Mouse (Mus musculus): ENCODE data around the gene Flii. TPM values are rescaled to one million over a fixed set of nuclear protein-coding genes. Genes with fewer than 3 reads are reported as not detected.

Flii gene
- total RNA-seq, 2 experiments from 2014 or later: 104 to 113 TPM

DNA sequence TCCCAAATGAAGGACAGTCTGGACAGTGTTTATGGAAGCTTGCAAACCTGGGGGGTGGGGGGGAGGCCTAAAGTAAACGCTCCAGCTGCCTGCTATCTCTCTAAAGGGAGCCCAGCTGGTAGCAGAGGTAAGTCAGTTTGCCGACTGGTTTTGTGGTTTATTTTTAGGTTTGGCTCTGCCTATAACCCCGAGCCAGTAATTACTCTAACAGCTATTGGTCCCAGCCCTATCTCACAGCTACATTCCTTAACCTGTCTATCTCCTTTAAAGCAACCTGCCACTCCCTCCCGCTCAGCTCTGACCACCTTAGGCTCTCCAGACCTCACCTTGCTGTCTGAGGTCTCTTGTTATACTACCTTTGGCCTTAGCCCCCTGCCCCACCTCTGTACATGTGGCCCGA lies 7.8 kb downstream of the Flii start:
- no peak for DNase-seq (ENCODE audit: low spot score in 2 of 2)

DNA sequence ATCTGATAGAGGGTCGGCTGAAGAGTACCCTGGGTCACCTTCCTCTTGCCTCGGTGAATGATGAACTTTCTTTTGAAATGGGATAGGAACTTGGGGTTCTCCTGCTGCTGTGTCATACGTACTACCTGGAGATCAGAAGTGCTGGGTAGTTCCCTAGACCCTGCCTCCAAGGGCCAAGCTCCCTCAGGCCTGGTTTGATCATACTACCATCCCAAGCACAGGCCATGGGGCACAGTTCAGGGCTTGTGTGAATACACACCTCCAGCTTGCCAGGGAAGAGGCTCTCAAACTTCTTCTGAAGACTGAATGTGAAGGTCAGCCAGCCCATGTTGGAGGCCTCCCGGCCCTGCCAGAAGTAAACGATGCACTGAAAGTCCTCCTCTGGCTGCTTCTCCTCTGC lies 11.2 kb downstream of the Flii start:
- DNase-seq (ENCODE audit: low spot score in 2 of 2): no peak

DNA sequence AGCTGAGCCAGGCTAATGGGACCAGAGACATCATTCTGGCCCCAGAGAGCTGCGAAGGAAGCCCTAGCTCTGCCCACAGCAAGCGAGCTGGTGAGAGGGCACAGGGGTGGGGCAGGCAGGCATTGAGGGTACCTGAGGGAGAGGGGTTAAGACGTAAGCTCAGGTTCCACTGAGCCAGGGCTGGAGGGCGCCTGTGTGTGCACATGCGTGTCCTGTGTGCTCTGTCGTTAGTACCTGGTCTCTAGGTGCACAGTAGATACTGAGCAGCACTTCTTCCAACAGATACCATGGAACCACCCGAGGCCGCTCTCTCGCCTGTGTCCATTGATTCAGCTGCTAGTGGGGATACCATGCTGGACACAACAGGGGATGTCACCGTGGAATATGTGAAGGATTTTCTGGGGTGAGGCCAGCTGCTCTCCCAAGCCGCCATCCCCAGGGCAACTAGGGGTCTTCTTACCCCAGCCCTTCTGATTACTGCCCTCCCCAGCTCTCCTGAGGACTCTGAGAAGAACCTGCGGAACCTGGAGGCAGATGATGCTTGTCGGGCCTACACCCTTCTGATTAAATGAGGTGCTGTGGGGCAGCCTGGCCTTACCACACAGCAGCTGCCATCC lies 14.3 kb downstream of the Flii start:
- DNase-seq (ENCODE audit: low spot score in 2 of 2): no peak

DNA sequence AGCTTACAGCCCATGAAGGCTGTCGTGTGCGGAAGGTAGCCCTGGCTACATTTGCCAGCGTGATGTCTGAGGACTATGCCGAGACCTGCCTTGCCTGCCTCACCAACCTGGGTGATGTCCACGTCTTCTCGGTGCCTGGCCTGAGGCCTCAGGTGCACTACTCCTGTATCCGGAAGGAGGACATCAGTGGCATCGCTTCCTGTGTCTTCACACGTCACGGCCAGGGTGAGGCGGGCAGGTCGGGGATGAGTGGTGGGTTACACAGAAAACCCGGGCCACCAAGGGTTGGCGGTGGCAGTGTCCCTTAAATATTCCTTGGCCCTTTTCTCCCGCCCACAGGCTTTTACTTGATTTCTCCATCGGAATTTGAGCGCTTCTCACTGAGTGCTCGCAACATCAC lies 15.0 kb downstream of the Flii start:
- no peak for DNase-seq (ENCODE audit: low spot score in 2 of 2)

DNA sequence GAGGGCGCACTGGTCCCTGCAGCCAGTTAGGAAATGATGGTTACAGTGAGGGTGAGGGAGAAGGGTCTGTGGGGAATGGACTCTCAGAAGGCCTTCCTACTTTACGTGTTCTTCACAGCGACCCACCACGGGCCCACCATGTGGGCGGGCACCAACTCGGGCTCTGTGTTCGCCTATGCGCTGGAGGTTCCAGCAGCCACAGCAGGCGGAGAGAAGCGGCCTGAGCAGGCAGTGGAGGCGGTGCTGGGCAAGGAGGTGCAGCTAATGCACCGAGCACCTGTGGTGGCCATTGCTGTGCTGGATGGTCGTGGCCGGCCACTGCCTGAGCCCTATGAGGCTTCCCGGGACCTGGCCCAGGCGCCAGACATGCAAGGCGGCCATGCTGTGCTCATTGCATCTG lies 15.8 kb downstream of the Flii start:
- no peak for DNase-seq (ENCODE audit: low spot score in 2 of 2)

DNA sequence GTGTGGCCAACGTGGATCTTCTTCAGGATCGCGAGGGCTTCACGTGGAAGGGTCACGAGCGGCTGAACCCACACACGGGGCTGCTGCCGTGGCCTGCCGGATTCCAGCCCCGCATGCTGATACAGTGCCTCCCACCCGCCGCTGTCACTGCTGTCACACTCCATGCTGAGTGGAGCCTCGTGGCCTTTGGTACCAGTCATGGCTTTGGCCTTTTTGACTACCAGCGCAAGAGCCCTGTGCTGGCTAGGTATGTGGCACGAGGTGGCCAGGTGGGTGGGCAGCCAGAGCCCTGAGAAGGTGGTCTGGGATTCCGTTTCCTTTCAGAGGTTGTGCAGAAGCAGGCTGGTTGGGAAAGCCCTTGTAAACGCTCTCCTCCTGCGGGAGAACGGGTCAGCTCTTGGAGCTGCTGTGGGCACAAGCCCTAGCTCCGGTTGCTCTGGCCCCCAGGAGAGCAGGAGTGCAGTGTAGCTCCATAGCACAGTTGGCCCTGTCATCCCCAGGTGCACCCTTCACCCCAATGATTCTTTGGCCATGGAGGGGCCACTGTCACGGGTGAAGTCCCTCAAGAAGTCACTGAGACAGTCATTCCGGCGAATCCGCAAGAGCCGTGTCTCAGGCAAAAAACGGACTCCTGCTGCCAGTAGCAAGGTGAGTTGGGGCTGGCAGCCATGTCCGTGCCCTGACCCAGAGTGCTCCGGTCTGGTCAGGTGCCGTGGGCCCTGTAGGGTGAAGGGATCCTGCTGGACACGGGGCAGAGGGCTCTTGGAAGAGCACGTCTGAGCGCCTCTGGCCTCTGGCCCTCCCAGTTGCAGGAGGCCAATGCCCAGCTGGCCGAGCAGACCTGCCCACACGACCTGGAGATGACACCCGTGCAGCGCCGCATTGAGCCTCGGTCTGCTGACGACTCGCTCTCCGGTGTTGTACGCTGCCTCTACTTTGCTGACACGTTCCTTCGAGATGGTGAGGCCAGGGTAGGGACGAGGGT lies 17.3 kb downstream of the Flii start:
- peak in 1 of 2 experiments; percentile 7 for DNase-seq (ENCODE audit: low spot score in 2 of 2)

DNA sequence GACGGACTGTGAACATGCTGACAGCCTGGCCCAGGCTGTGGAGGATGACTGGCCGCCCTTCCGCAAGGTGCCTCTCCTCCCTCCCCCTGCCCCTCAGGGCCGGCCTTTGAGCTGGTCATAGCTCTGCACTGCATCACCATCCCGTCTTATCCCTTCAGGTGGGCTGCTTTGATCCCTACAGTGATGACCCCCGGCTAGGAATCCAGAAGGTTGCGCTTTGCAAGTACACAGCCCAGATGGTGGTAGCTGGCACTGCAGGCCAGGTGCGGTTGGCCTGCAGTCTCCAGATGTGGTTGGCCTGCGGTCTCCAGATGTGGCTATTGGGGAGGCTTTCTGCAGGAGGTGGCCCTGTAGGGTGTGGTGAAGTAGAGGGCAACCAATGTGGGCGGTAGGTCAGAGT lies 18.4 kb downstream of the Flii start:
- DNase-seq (ENCODE audit: low spot score in 2 of 2): no peak

DNA sequence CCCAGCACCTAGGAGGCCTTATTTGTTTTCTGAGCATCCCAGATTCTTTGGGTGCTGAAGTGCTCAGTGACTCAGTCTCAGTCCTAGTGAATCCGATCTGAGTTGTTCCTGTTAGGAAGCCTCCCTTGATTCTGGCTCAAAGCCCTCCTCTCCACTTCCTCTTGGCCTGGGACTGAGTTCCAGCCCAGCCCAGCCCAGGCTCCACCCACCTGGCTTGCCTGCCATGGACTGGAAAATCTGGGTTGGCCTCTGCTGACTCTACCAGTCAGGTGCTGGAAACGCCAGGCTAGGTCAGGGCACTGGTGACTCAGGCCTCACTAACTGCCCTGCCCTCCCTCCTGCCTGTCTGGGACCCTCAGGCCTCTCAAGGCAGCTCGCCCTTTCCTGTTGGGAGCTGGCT lies 19.4 kb downstream of the Flii start:
- DNase-seq (ENCODE audit: low spot score in 2 of 2): peak; percentile 64 to 83

DNA sequence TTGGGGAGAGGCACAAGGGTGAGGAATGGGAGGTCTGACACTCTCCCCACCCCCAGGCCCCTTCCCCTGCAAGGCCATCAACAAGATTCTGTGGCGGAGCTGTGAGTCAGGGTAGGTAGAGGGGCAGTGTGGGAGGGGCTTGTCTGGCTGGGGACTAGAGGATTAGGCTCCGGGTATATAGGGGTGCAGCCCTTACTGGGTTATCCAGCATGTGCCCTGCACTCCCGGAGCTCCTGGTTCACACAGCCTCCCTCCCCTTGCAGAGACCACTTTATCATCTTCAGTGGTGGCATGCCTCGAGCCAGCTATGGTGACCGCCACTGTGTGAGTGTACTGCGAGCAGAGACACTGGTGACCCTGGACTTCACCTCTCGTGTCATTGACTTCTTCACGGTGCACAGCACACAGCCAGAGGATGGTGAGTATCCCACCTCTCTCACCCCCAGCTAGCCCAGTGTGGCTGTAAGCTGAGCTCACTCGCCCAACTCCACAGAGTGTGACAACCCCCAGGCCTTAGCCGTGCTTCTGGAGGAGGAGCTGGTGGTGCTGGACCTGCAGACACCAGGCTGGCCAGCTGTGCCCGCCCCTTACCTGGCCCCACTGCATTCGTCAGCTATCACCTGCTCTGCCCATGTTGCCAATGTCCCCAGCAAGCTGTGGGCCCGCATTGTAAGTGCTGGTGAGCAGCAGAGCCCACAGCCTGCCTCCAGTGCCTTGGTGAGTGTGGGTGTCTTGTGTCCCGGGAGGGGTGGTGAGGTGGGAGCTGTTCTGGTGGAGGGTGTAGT lies 20.2 kb downstream of the Flii start:
- peak in 1 of 2 experiments; percentile 13 for DNase-seq (ENCODE audit: low spot score in 2 of 2)

DNA sequence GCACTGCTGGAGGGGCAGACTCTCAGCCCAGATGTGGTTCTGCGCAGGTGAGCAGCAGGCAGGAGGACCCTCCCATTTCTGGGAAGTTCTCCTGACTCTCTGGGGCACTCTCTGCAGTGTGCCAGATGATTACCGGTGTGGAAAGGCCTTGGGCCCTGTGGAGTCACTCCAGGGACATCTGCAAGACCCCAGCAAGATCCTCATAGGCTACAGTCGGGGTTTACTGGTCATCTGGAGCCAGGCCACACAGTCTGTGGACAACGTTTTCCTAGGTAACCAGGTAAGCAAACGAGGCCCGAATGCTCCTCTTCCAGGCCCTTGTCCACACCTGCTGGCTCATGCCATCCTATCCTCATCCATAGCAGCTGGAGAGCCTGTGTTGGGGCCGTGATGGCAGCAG lies 21.0 kb downstream of the Flii start:
- DNase-seq (ENCODE audit: low spot score in 2 of 2): no peak

DNA sequence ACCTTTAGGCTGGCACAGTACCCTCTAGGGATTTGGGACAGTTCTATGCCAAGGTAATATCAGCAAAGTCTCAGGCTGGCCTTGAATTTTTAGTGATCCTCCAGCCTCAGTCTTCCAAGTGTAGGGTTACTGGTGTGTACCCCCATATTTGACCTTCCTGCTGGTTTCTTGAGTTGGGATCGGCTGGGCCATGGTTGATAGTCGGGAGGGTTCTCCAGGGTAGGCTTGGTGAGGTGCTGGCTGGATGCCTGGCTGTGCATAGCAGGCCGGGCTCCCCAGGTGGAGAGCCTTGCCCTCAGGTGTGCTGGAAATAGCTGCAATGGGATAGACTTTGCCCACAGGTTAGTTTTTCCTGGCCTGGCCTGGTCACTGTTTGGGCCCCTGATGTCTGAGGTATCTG lies 21.8 kb downstream of the Flii start:
- DNase-seq (ENCODE audit: low spot score in 2 of 2): peak in 1 of 2 experiments; percentile 15

DNA sequence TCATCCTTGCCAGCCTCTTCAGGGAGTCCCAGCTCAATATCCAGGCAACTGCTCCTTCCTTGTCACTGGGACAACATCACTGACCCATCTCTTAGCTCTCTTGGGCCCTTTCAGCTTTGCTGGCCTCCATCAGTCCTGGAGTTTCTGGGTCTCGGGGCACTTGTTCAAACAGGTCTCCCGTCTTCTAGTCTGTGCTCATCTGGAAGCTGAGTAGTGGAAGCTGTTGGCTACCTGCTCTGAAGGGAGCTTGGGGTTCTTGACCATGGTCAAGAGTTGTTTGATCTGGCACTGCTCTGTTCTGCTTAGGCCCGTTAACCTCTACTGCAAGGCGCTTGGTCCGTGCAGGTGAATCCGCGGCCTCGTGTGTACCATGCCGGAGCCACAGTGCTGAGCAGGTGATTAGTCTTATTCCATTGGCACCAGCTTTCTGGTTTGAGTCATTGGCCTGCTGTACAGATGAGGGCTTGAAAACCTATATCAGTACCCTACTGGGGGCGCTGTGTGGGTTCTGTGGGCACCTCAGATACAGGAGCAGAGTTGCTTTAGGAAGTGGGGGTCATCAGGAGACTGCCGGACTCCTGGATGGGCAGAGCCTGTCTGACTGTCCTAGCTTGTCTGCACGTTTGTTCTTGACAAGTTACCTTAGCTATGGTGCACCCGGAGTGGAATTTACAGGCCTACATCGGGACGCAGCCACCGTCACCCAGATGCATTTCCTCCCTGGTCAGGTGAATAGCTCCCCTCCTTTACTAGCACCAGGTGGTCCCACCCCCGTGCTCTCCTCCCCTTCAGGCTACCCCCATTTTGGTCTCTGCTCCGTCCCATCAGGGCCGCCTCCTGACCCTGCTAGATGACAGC lies 22.8 kb downstream of the Flii start:
- DNase-seq (ENCODE audit: low spot score in 2 of 2): peak; percentile 8 to 13

DNA sequence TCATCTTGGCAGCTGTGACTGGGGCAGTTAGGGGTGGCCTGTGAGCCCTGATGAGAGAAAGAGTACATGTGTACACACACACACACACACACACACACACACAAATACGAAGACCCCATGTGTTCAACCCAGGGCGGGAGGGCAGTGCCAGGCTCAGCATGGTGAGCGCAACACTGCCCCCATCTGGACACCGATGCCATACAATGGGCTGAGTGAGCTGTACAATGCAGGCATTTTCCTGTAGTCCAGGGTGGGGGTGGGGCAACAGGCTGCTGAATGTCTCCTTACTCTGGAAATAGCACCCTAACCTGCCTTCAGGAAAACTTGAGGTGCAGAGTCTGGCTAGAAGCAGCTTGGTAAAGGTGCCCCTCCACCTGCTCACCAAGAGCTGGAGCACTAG lies 23.9 kb downstream of the Flii start:
- peak; percentile 16 to 61 for DNase-seq (ENCODE audit: low spot score in 2 of 2)

DNA sequence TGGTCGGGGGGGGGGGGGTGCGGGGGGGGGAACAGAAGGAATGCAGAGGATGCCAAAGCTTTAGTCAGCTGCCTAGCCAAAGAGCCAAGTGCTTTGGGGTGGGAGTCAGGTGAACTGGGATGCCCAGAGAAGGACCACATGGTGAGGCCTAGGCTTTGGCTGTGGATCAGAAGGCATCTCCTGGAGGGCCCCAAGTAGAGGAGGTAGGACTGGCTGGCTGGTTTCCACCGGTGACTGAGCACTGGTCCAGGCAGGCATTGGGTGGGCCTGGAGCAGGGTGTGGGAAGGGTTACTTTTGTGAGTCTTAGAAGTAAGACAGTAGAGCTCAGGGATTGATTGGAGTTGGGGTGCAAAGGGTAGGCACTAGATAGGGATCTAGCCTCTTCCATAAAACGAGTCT lies 25.5 kb downstream of the Flii start:
- peak; percentile 8 to 16 for DNase-seq (ENCODE audit: low spot score in 2 of 2)

DNA sequence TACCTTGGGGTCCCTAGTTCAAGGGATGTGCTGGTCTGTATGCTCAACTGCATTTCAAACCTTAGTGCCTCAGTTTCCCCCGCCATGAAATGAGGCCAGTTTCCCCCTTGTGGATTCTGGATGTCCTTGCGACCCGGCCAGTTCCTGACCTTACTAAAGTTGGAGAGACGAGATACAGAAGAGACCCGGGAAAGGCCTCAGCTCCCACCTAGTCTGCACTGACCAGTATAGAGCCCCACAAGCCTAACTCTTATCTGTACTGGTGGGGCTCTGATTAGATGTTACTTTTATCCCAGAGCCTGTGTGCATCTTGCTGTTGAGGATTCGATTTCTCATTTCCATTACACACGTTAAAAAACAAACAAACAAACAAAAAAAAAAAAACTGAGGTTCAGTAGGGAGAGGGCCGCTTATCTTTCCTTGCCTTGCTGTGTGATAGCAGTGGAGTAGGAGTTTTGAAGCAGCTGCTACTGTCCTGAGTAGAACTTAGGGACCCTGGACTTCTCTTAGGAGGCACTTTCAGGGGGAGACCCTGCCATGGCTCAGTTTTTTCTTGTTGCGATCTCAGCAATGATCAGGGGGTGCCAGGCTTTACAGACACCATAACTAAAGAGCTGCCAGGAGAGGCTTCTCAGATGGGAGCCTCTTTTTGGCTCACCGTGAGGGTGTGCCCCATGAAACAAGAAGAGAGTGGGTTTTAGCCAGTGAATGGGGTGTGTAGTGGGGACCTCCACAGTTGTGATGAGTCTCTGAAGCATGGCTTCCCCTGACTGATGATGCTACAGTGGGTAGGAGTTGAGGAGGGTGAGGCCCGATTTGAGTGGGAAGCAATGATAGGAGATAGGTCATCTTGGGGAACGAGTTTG lies 26.5 kb downstream of the Flii start:
- DNase-seq (ENCODE audit: low spot score in 2 of 2): peak; percentile 9 to 14

DNA sequence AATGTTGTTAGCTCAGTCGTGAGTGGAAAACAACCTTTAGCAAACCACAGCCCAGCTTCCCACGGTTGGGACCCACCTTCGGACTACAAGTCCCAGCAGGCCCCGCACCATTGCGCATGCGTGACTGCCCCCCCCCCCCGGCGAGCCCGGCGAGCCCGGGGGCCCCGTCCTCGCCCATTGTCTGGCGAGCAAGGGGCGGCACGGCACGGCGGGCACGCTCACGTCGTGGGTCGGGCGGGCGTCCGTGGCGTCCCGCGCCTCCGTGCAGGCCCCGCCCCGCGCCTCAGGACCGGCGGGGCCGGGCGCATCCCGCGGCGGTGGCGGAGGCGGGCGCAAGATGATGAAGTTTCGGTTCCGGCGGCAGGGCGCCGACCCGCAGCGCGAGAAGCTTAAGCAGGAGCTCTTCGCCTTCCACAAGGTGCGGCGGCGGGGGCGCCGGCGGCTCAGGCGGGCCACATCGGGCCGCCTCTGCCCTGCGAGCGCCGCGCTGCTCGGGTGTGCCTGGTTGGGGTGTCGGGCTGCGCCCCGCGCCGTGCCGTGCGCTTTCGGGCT lies 27.5 kb downstream of the Flii start, which contains the start of gene Llgl1:
Gene Llgl1 (plus strand): TSS at position 200 of the 552 bp plus-strand sequence.
- peak; percentile 86 to 90 for DNase-seq (ENCODE audit: low spot score in 2 of 2)

DNA sequence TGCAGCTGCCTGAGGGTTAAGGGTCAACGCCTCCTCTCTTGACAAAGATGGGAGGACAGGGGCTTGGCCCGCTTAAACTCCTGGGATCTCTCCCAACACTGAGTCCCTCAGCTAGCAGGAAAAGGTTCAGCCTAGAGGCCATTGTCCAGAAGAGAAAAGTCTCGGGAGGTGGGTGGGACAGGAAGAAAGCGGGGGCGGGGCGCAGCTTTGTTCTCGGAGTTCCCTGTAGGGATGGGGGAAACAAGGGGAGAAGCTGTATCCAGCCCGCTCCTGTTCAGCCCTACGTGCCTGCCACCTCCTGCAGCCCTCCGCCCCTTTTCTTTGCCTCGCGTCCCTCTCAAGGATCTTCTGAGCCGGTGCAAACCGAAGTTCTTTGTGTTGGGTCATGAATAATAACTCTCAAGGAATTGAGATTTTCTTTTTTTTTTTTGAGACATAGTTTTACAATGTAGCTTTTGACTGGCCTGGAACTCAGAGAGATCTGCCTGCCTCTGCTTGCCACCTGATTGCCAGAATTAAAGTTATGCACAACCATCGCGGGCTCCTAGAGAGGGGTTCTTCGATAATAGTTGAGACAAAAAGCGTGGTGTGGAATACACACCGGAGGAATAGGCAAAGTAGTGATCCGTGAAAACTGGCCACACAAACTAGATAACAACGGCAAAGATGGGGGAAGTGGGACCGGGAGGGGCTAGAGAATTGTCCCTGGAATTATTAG lies 28.1 kb downstream of the Flii start:
- DNase-seq (ENCODE audit: low spot score in 2 of 2): peak; percentile 45 to 81

DNA sequence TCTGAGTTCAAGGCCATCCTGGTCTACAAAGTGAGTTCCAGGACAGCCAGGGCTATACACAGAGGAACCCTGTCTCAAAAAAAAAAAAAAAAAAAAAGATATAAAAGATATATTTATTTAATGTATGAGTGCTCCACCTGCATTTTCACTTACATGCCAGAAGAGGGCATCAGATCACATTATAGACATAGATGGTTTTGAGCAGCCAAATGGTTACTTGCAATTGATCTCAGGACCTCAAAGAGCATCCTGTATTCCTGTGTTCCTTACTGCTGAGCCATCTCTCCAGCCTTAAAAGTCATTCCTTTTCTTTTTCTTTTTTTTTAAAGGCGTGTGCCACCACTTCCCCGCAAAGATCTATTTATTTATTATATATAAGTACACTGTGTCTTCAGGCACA lies 29.5 kb downstream of the Flii start:
- no peak for DNase-seq (ENCODE audit: low spot score in 2 of 2)

DNA sequence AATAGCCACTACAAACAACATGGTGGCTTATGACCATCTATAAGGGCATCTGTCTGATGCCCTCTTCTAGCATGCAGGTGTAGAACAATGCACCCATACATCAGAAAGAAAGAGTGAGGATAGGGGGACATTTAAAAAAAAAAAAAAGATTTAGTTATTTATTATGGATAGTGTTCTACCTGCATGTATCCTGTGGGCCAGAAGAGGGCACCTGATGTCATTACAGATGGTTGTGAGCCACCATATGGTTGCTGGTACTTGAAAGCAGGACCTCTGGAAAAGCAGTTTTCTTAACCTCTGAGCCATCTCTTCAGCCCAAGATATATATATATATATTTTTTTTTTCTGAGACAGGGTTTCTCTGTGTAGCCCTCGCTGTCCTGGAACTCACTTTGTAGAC lies 30.9 kb downstream of the Flii start:
- no peak for DNase-seq (ENCODE audit: low spot score in 2 of 2)

Data from gastrocnemius, postnatal 4 days (tissue).